Comparison of ENCODE assay signal across 7 mouse cellular contexts in the genomic region with DNA sequence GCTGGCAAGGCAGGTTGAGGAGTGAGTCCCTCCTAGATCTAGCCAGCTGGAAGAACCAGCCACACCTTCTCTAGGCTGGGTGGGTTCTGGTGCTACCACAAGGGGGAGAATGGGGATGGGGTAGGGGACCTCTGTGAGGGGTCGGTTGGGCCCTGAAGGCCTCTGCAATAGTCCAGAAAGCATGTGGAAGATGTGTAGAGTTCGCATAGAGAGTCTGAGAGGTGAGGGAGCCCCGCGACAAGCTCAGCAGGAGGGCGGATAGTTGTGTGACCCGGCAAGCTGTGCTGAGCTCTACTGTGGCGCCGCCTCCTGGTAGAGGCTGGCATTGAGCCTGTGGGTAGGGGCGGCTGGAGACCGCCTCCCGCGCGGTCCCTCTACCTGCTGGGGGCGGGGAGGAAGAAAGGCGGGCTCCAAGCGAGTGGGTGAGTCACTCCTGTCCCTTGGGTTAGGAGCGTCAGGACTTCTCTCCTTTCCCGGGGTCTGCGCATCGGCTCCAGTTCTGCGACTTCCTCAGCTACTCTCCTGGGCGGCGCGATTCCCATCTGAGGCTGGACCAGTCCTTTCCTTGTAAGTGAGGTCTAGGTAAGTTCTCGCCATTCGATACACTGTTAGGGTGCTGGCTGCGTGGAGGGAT.
DNase-seq lines count a peak whose midpoint lies in the region; ATAC-seq and TF ChIP-seq lines count a peak whose summit lies in the region.

No protein-coding gene starts in this region.

- H3K36me3 ChIP-seq in forebrain, embryonic 15.5 days = no peaks in the 10 kb centered on the region
- H3K36me3 ChIP-seq in intestine, embryonic 15.5 days = no peaks in the 10 kb centered on the region
- H3K36me3 ChIP-seq in midbrain, embryonic 10.5 days = no peaks in the 10 kb centered on the region
- H3K36me3 ChIP-seq in small intestine, adult 2 months (ENCODE audit: control insufficient read depth, insufficient read depth, low read length) = no peaks in the 10 kb centered on the region

- DNase-seq in Muller cell, postnatal 12 days (ENCODE audit: inconsistent ontology term) = peak; percentile 68
- peak; percentile 5 to 13 for DNase-seq in left cerebral cortex, postnatal 36 days (ENCODE audit: low spot score in 2 of 2)
- peak; percentile 24 for DNase-seq in midbrain, embryonic 10.5 days (ENCODE audit: low spot score)

- peak; percentile 33; the same call in 1 of the 2 replicates for TF ChIP-seq CTCF in bone marrow, adult 2 months (IDR thresholded peaks at IDR 0.05; ENCODE audit: control insufficient read depth, insufficient read depth, low read length)
- TF ChIP-seq CTCF in small intestine, adult 2 months (IDR thresholded peaks at IDR 0.05; ENCODE audit: extremely low read depth, insufficient read length, insufficient replicate concordance, low read depth, low read length) = 0 out of 2 replicates have a peak, but pooled peaks have one; percentile 25

- H3K9me3 ChIP-seq in forebrain, embryonic 15.5 days = no peaks in the 10 kb centered on the region
- no peaks in the 10 kb centered on the region for H3K9me3 ChIP-seq in intestine, embryonic 15.5 days
- H3K9me3 ChIP-seq in midbrain, embryonic 10.5 days (replicated peaks) = 0 out of 2 replicates have a peak, but pooled peaks cover 4% of the 10 kb centered on the region

- H3K27ac ChIP-seq in bone marrow, adult 2 months (ENCODE audit: control insufficient read depth, insufficient read depth, low read depth, low read length, poor library complexity) = no peak overlapping the region
- no peak overlapping the region for H3K27ac ChIP-seq in forebrain, embryonic 15.5 days (replicated peaks)
- no peak overlapping the region for H3K27ac ChIP-seq in intestine, embryonic 15.5 days
- H3K27ac ChIP-seq in midbrain, embryonic 10.5 days (replicated peaks) = no peak overlapping the region; the same call in 1 of the 2 replicates
- no peak overlapping the region for H3K27ac ChIP-seq in small intestine, adult 2 months (ENCODE audit: insufficient read depth, low read depth, low read length)

- H3K4me2 ChIP-seq in forebrain, embryonic 15.5 days (replicated peaks) = peak overlapping the region; percentile 52
- H3K4me2 ChIP-seq in intestine, embryonic 15.5 days (replicated peaks) = peak overlapping the region; percentile 58

- no peak overlapping the region for H3K9ac ChIP-seq in forebrain, embryonic 15.5 days (replicated peaks)
- H3K9ac ChIP-seq in intestine, embryonic 15.5 days = no peak overlapping the region

- 22% methylated on average over 23 of the region's 27 CpGs for WGBS in bone marrow, adult 2 months
- 24% methylated on average over 27 of the region's 27 CpGs for WGBS in forebrain, embryonic 15.5 days
- WGBS in intestine, embryonic 15.5 days = 19% methylated on average over 24 of the region's 27 CpGs
- 24% methylated on average over 24 of the region's 27 CpGs for WGBS in midbrain, embryonic 10.5 days
- 14% methylated on average over 27 of the region's 27 CpGs for WGBS in small intestine, adult 2 months

- ATAC-seq in forebrain, embryonic 15.5 days (replicated peaks) = peak; percentile 80
- ATAC-seq in intestine, embryonic 15.5 days = peak; percentile 92

- no peak overlapping the region for H3K4me3 ChIP-seq in bone marrow, adult 2 months (replicated peaks; ENCODE audit: control insufficient read depth, low read depth, low read length)
- peak overlapping the region; percentile 42 for H3K4me3 ChIP-seq in forebrain, embryonic 15.5 days
- peak overlapping the region; percentile 32 for H3K4me3 ChIP-seq in intestine, embryonic 15.5 days (replicated peaks)
- H3K4me3 ChIP-seq in midbrain, embryonic 10.5 days = peak overlapping the region; percentile 48
- H3K4me3 ChIP-seq in small intestine, adult 2 months (ENCODE audit: low read depth, low read length) = peak overlapping the region; percentile 38

- no peaks in the 10 kb centered on the region for H3K4me1 ChIP-seq in bone marrow, adult 2 months (ENCODE audit: control insufficient read depth, insufficient read depth, low read length)
- H3K4me1 ChIP-seq in forebrain, embryonic 15.5 days = no peaks in the 10 kb centered on the region
- no peaks in the 10 kb centered on the region for H3K4me1 ChIP-seq in intestine, embryonic 15.5 days (replicated peaks)
- H3K4me1 ChIP-seq in midbrain, embryonic 10.5 days = no peaks in the 10 kb centered on the region
- peaks cover 4% of the 10 kb centered on the region for H3K4me1 ChIP-seq in small intestine, adult 2 months (ENCODE audit: control insufficient read depth, insufficient read depth, insufficient read length, low read length)

- intact Hi-C loops in left cerebral cortex, postnatal 36 days (cut with DNase I) = no loop called here

- TF ChIP-seq POLR2A in bone marrow, adult 2 months (IDR thresholded peaks at IDR 0.05; ENCODE audit: borderline replicate concordance, control insufficient read depth, low read depth, low read length) = no peak
- TF ChIP-seq POLR2A in small intestine, adult 2 months (IDR thresholded peaks at IDR 0.05; ENCODE audit: low read depth, low read length) = no peak

- H3K27me3 ChIP-seq in forebrain, embryonic 15.5 days = no peaks in the 10 kb centered on the region
- H3K27me3 ChIP-seq in intestine, embryonic 15.5 days (replicated peaks) = no peaks in the 10 kb centered on the region
- no peaks in the 10 kb centered on the region for H3K27me3 ChIP-seq in midbrain, embryonic 10.5 days (ENCODE audit: low read depth, poor library complexity, severe bottlenecking)
- no peaks in the 10 kb centered on the region for H3K27me3 ChIP-seq in small intestine, adult 2 months (ENCODE audit: control insufficient read depth, insufficient read depth, low read length)

Comparison
In these comparisons a context has a peak if more than half of its experiments do, and no peak if none do; other contexts are left out.
1. DNase-seq: peak in every context shown above with its lines; median percentile 68 in Muller cell, postnatal 12 days; 24 in midbrain, embryonic 10.5 days; 9 in left cerebral cortex, postnatal 36 days.